Mouse (Mus musculus) frontal cortex, postnatal 36 days (tissue): Measurements from ENCODE around the gene Tac4.

ENCODE experiments used
- DNase-seq, 2 experiments: peaks; one replicate each; pipeline ENCODE4 v3.0.0; 2022; ENCODE audit warnings: low spot score in 2 of 2

The Tac4 gene

GRCm38 (mm10) chr11:95261178-95261751, at the start of gene Tac4:
Tac4 (plus strand) TSS chr11:95261529.
- DNase-seq: no peak

GRCm38 (mm10) chr11:95213607-95214006, 47.7 kb upstream of the Tac4 start:
- no peak for DNase-seq

- DNase-seq: no peak
Measured at GRCm38 (mm10) chr11:95214305-95214704, 47.0 kb upstream of the Tac4 start.

- no peak for DNase-seq
Measured at GRCm38 (mm10) chr11:95216193-95216592, 45.1 kb upstream of the Tac4 start.

GRCm38 (mm10) chr11:95219111-95219510, 42.2 kb upstream of the Tac4 start:
- no peak for DNase-seq

GRCm38 (mm10) chr11:95223473-95223872, 37.9 kb upstream of the Tac4 start:
- DNase-seq: peak in 1 of 2 experiments; percentile 2

GRCm38 (mm10) chr11:95224124-95224893, 37.0 kb upstream of the Tac4 start:
- DNase-seq: no peak

- no peak for DNase-seq
Measured at GRCm38 (mm10) chr11:95225448-95225847, 35.9 kb upstream of the Tac4 start.

- DNase-seq: no peak
Measured at GRCm38 (mm10) chr11:95227467-95227866, 33.9 kb upstream of the Tac4 start.

- peak; percentile 60 to 66 for DNase-seq
Measured at GRCm38 (mm10) chr11:95231688-95232328, 29.5 kb upstream of the Tac4 start.

GRCm38 (mm10) chr11:95232329-95232696, 29.0 kb upstream of the Tac4 start:
- no peak for DNase-seq

- no peak for DNase-seq
Measured at GRCm38 (mm10) chr11:95238477-95238876, 22.9 kb upstream of the Tac4 start.

GRCm38 (mm10) chr11:95242653-95243052, 18.7 kb upstream of the Tac4 start:
- no peak for DNase-seq

- DNase-seq: no peak
Measured at GRCm38 (mm10) chr11:95245456-95245855, 15.9 kb upstream of the Tac4 start.

- no peak for DNase-seq
Measured at GRCm38 (mm10) chr11:95247065-95247464, 14.3 kb upstream of the Tac4 start.

- no peak for DNase-seq
Measured at GRCm38 (mm10) chr11:95250110-95250509, 11.2 kb upstream of the Tac4 start.

GRCm38 (mm10) chr11:95251295-95251694, 10.0 kb upstream of the Tac4 start:
- peak; percentile 73 to 76 for DNase-seq

GRCm38 (mm10) chr11:95252104-95252503, 9.2 kb upstream of the Tac4 start:
- DNase-seq: no peak

- no peak for DNase-seq
Measured at GRCm38 (mm10) chr11:95254165-95254564, 7.2 kb upstream of the Tac4 start.

- DNase-seq: no peak
Measured at GRCm38 (mm10) chr11:95255747-95256146, 5.6 kb upstream of the Tac4 start.

- no peak for DNase-seq
Measured at GRCm38 (mm10) chr11:95257930-95258329, 3.4 kb upstream of the Tac4 start.

GRCm38 (mm10) chr11:95258490-95258889, 2.8 kb upstream of the Tac4 start:
- peak; percentile 37 to 38 for DNase-seq
